Mouse (Mus musculus) C3H10T1/2 (cell line): Measurements from ENCODE around the gene 5830473C10Rik. TPM values are rescaled to one million over a fixed set of nuclear protein-coding genes. Genes with fewer than 3 reads are reported as not detected.

Experiments
- polyA plus RNA-seq, 2 experiments: library from polyadenylated mRNA; unstranded; fragments of >200 nt; fragmentation: generic; extraction: Trizol; gene quantifications; one replicate each; pipeline ENCODE4 v1.2.1; 2012; ENCODE audit warnings: missing spikeins in 2 of 2

Gene 5830473C10Rik
- under 1 TPM; 0.02 to 0.04 TPM for polyA plus RNA-seq

DNA sequence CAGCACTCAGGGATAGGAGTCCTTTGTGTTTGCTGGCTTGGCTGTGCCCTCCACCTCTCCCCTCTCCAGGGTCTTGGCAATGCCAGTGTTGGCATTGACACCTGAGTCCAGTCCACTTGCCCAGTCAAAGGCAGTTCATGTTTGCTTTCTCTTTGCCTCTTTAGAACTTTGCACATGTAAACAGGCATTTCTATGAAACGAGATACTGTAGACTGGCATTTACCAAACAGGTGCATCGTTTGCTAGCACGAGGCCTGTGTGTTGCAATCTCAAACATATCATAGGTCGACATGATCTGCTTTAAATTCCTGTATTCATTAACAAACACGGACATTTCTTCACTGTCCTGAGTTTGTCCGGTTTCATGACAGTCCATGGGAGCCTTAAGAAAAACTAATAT is at the start of gene 5830473C10Rik:
Gene 5830473C10Rik (plus strand): TSS at position 365 of the 400 bp plus-strand sequence.

DNA sequence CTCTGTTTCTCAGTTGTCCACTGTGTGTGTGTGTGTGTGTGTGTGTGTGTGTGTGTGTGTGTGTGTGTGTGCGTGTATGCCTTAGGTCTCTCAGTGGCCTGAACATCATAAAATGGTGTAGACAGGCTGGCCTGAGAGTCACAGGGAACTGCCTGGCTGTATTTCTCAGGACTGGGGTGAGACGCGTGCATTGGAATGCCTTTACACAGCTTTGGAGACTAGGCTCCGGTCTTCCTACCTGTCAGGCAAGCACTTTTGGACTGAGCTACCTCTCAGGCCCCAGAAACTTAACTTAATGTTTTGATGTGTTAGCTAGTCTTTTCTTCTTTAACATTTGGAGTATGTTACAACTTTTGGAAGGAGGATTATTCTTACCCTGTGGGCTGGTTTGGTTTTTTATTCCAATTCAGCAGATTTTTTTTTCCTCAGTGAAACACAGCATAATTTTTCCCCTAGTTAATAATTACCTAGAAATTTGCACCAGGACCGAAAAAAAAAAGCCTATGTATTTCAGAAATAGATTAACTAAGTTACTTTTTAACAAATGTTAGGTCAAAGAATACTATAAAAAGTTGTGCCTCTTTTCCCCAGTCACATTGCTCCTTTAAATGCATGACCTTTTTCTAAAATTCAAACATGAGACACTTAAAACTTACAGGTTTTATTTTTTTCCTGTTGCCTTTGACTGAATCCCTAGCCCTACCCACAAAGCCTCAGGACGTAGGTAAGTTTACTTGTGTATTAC is 42.4 kb upstream of the 5830473C10Rik start, which contains the start of gene Afm:
Gene Afm (plus strand): TSS at position 577 of the 745 bp plus-strand sequence.

GRCm38 (mm10) chr5:90640286-90641217 is 79.6 kb downstream of the 5830473C10Rik start, which contains the start of gene Rassf6:
Rassf6 (minus strand) TSS chr5:90640657.

Other genes with a start within 250 kb of the 5830473C10Rik start
- gene Ankrd17, start 194.5 kb upstream of the 5830473C10Rik start, polyA plus RNA-seq = 10 to 100 TPM in 1 of 2 experiments, 1 to 10 TPM in 1; 8.6 to 24.1 TPM
- gene Gm9958, start 193.9 kb upstream of the 5830473C10Rik start, polyA plus RNA-seq = 1 to 10 TPM in 1 of 2 experiments, under 1 TPM in 1; 0.28 to 1.8 TPM
- not detected for gene Alb, start 100.2 kb upstream of the 5830473C10Rik start, polyA plus RNA-seq
- 1 to 10 TPM in 1 of 2 experiments, under 1 TPM in 1; 0.31 to 2.4 TPM for gene Afp, start 70.4 kb upstream of the 5830473C10Rik start, polyA plus RNA-seq
- not detected for gene Afm, start 42.2 kb upstream of the 5830473C10Rik start, polyA plus RNA-seq
- under 1 TPM; 0.04 to 0.08 TPM for gene Rassf6, start 79.5 kb downstream of the 5830473C10Rik start, polyA plus RNA-seq
- gene Cxcl5, start 198.3 kb downstream of the 5830473C10Rik start, polyA plus RNA-seq = 10 to 100 TPM in 1 of 2 experiments, under 1 TPM in 1; 0.48 to 20.8 TPM
- under 1 TPM; 0.05 to 0.50 TPM for gene Ppbp, start 207.4 kb downstream of the 5830473C10Rik start, polyA plus RNA-seq
- under 1 TPM in 1 of 2 experiments, not detected in 1; 0.99 TPM for gene Pf4, start 211.3 kb downstream of the 5830473C10Rik start, polyA plus RNA-seq
- not detected for gene Cxcl3, start 225.0 kb downstream of the 5830473C10Rik start, polyA plus RNA-seq
- under 1 TPM in 1 of 2 experiments, not detected in 1; 0.37 TPM for gene Cxcl15, start 233.4 kb downstream of the 5830473C10Rik start, polyA plus RNA-seq